In genomic region chr12:81977346-81977745, GRCm38 (mm10) we compare ENCODE assay signal across 14 mouse cellular contexts.
DNase-seq lines count a peak whose midpoint lies in the region; ATAC-seq and TF ChIP-seq lines count a peak whose summit lies in the region.
"Had no signal": no experiment of that assay in that cellular context is flagged by ENCODE, and none has a peak within 500 bp of the region (broad histone marks: within the 10 kb centered on the region; RNA-seq: fewer than 3 reads in every experiment).

No protein-coding gene starts in this region.

- no peak for ATAC-seq in liver, embryonic 14.5 days (ENCODE audit: insufficient read depth)
- ATAC-seq in liver, embryonic 12.5 days = no peak
- ATAC-seq in erythroid progenitor cell, adult 5-6 weeks (replicated peaks; ENCODE audit: low FRiP score, poor library complexity, severe bottlenecking) = no peak

- intact Hi-C loops in gastrocnemius, adult 2 months (cut with DNase I) = loop anchor here (5.0 kb wide), 1 partner anchor 180 kb away; no protein-coding TSS in a partner anchor

- 50% methylated on average over 4 of the region's 4 CpGs for WGBS in liver, embryonic 14.5 days (ENCODE audit: insufficient replicate concordance)
- WGBS in liver, embryonic 12.5 days (ENCODE audit: insufficient replicate concordance) = 52% methylated on average over 4 of the region's 4 CpGs

- H3K4me1 ChIP-seq in liver, embryonic 14.5 days (replicated peaks; ENCODE audit: control insufficient read depth in 2 of 2, insufficient read depth in 2 of 2, low read length in 1 of 2) = no peaks in the 10 kb centered on the region
- no peaks in the 10 kb centered on the region for H3K4me1 ChIP-seq in liver, embryonic 12.5 days
- H3K4me1 ChIP-seq: limb, embryonic 12.5 days had no signal

- no peak overlapping the region for H3K4me2 ChIP-seq in liver, embryonic 14.5 days (ENCODE audit: low read depth)
- no peak overlapping the region for H3K4me2 ChIP-seq in liver, embryonic 12.5 days
- H3K4me2 ChIP-seq: limb, embryonic 12.5 days had no signal

- no peaks in the 10 kb centered on the region for H3K36me3 ChIP-seq in liver, embryonic 14.5 days (replicated peaks; ENCODE audit: control insufficient read depth, insufficient read depth, low read depth)
- peaks cover 16% of the 10 kb centered on the region for H3K36me3 ChIP-seq in liver, embryonic 12.5 days

- DNase-seq in gastrocnemius, adult 2 months = no peak
- DNase-seq in gastrocnemius, postnatal 25 days = no peak
- DNase-seq in liver, embryonic 14.5 days (ENCODE audit: low read depth in 3 of 3, low spot score in 3 of 3) = no peak
- DNase-seq in 3T3-L1 (ENCODE audit: low read depth, low spot score) = peak; percentile 6
- peak; percentile 11 for DNase-seq in ZHBTc4 (ENCODE audit: low read depth, low spot score)
- DNase-seq in urinary bladder, postnatal 10 days (ENCODE audit: low spot score) = no peak
- DNase-seq: cerebellum, adult 9-10 months; heart, adult 18-20 months; kidney, postnatal 25 days; thymus, adult 18-20 months had no signal

- no peak overlapping the region for H3K9ac ChIP-seq in liver, embryonic 14.5 days (replicated peaks)
- no peak overlapping the region for H3K9ac ChIP-seq in liver, embryonic 12.5 days
- H3K9ac ChIP-seq: limb, embryonic 12.5 days had no signal

- no peaks in the 10 kb centered on the region for H3K9me3 ChIP-seq in liver, embryonic 14.5 days (ENCODE audit: control insufficient read depth, low read length)
- H3K9me3 ChIP-seq in liver, embryonic 12.5 days (replicated peaks) = no peaks in the 10 kb centered on the region
- H3K9me3 ChIP-seq: limb, embryonic 12.5 days had no signal

- H3K4me3 ChIP-seq in gastrocnemius, adult 2 months = no peak overlapping the region
- no peak overlapping the region for H3K4me3 ChIP-seq in liver, embryonic 14.5 days (ENCODE audit: insufficient read depth in 1 of 2, low read depth in 2 of 2, low read length in 2 of 2)
- H3K4me3 ChIP-seq in liver, embryonic 12.5 days = no peak overlapping the region
- H3K4me3 ChIP-seq: limb, embryonic 12.5 days had no signal

- H3K27ac ChIP-seq in gastrocnemius, adult 2 months = no peak overlapping the region
- no peak overlapping the region for H3K27ac ChIP-seq in liver, embryonic 14.5 days
- no peak overlapping the region for H3K27ac ChIP-seq in liver, embryonic 12.5 days
- H3K27ac ChIP-seq: limb, embryonic 12.5 days; macrophage had no signal

- H3K27me3 ChIP-seq in liver, embryonic 14.5 days (ENCODE audit: control insufficient read depth, insufficient read depth, low read length) = no peaks in the 10 kb centered on the region
- H3K27me3 ChIP-seq in liver, embryonic 12.5 days (replicated peaks) = no peaks in the 10 kb centered on the region
- H3K27me3 ChIP-seq: limb, embryonic 12.5 days had no signal

- no peak for TF ChIP-seq EP300 in liver, embryonic 14.5 days (IDR thresholded peaks at IDR 0.05; ENCODE audit: low read depth)

- TF ChIP-seq CTCF in gastrocnemius, adult 2 months (IDR thresholded peaks at IDR 0.05) = peak; percentile 10; the same call in 1 of the 2 replicates
- TF ChIP-seq CTCF in liver, embryonic 14.5 days (IDR thresholded peaks at IDR 0.05; ENCODE audit: low read depth) = 0 out of 2 replicates have a peak, but pooled peaks have one; percentile 21

Comparison
In these comparisons a context has a peak if more than half of its experiments do, and no peak if none do; other contexts are left out.
1. DNase-seq: peak in 3T3-L1 (single experiment) and ZHBTc4 (single experiment); none in gastrocnemius, adult 2 months (single experiment), gastrocnemius, postnatal 25 days (single experiment), liver, embryonic 14.5 days (0 of 3) and urinary bladder, postnatal 10 days (single experiment).